Mouse (Mus musculus): ENCODE results near the gene Adora2b.
"Not testable (repeated sequence)": the region's sequence is repeated elsewhere in the genome, so short reads cannot be mapped to it uniquely, and the experiment has no call there.

Gene Adora2b

GRCm38 (mm10) chr11:62264018-62264417, 15.2 kb downstream of the Adora2b start:
- no peak for DNase-seq

- no peak for DNase-seq
These were observed 16.9 kb downstream of the Adora2b start for GRCm38 (mm10) chr11:62265642-62266041.

- DNase-seq = no peak
These were observed 17.9 kb downstream of the Adora2b start for GRCm38 (mm10) chr11:62266466-62267214.

- no peak for DNase-seq
These were observed 19.6 kb downstream of the Adora2b start for GRCm38 (mm10) chr11:62268381-62268780.

GRCm38 (mm10) chr11:62269097-62269496, 20.3 kb downstream of the Adora2b start:
- DNase-seq = no peak

- no peak for DNase-seq
These were observed 22.1 kb downstream of the Adora2b start for GRCm38 (mm10) chr11:62270851-62271250.

- DNase-seq = no peak
These were observed 28.3 kb downstream of the Adora2b start for GRCm38 (mm10) chr11:62277086-62277485.

- DNase-seq = peak; percentile 67 to 70
These were observed 29.2 kb downstream of the Adora2b start for GRCm38 (mm10) chr11:62278027-62278426.

- DNase-seq = peak; percentile 89
These were observed 32.2 kb downstream of the Adora2b start, which contains the start of the genes Zswim7 and Ttc19 for GRCm38 (mm10) chr11:62280675-62281600. TSS of gene Zswim7 (minus strand) at chr11:62281375. TSS of gene Ttc19 (plus strand) at chr11:62281473.

GRCm38 (mm10) chr11:62281601-62281997, 32.8 kb downstream of the Adora2b start:
- no peak for DNase-seq

GRCm38 (mm10) chr11:62284020-62284419, 35.2 kb downstream of the Adora2b start:
- DNase-seq = not testable (repeated sequence)

- DNase-seq = no peak
These were observed 36.2 kb downstream of the Adora2b start for GRCm38 (mm10) chr11:62285020-62285419.

- DNase-seq = no peak
These were observed 38.9 kb downstream of the Adora2b start for GRCm38 (mm10) chr11:62287700-62288099.

GRCm38 (mm10) chr11:62294121-62294520, 45.3 kb downstream of the Adora2b start:
- no peak for DNase-seq

GRCm38 (mm10) chr11:62298883-62299282, 50.1 kb downstream of the Adora2b start:
- no peak for DNase-seq

GRCm38 (mm10) chr11:62305866-62306265, 57.1 kb downstream of the Adora2b start:
- no peak for DNase-seq

- DNase-seq = no peak
These were observed 60.5 kb downstream of the Adora2b start for GRCm38 (mm10) chr11:62309296-62309695.

GRCm38 (mm10) chr11:62314984-62315383, 66.2 kb downstream of the Adora2b start:
- no peak for DNase-seq

All from thymus, postnatal 36 days (tissue).